Mouse (Mus musculus) liver, embryonic 14.5 days (tissue): Measurements from ENCODE around the gene Pim1. TPM values are rescaled to one million over a fixed set of nuclear protein-coding genes. Genes with fewer than 3 reads are reported as not detected.

ENCODE experiments used
- ATAC-seq: fragments of 200-750 bp; cut with Nextera tagmentation; 2 replicates; pipeline ENCODE4 v1.8.0; 2017; ENCODE audit warnings: moderate number of reproducible peaks, mild to moderate bottlenecking, moderate library complexity; ENCODE audit not compliant: insufficient read depth
- DNase-seq, 3 experiments: peaks; one replicate each; pipeline ENCODE4 v3.0.0-alpha.2; 2012 to 2013; ENCODE audit warnings: low read depth in 3 of 3, low spot score in 3 of 3
- H3K27ac ChIP-seq: fragments of 300-500 bp; sonication (generic); 2 replicates; pipeline ENCODE4 v1.5.1; 2014; ENCODE audit warnings: moderate library complexity, mild to moderate bottlenecking, control low read depth, inconsistent platforms
- H3K27me3 ChIP-seq: fragments of 300-500 bp; sonication (generic); 2 replicates; pipeline ENCODE4 v1.6.1; 2014; ENCODE audit warnings: mild to moderate bottlenecking, low read length, moderate library complexity; ENCODE audit not compliant: control insufficient read depth, insufficient read depth
- H3K36me3 ChIP-seq: fragments of 300-500 bp; sonication (generic); replicated peaks from 2 replicates; pipeline ENCODE4 v1.6.1; 2014; ENCODE audit warnings: low read depth; ENCODE audit not compliant: control insufficient read depth, insufficient read depth
- H3K4me1 ChIP-seq, 2 experiments: fragments of 200-500 bp in 1 of 2; fragments of 300-500 bp in 1 of 2; sonication (generic) in 1 of 2; replicated peaks; 2 replicates each; pipeline ENCODE4 v1.6.1; 2012 to 2014; ENCODE audit warnings: antibody characterized with exemption in 1 of 2, inconsistent platforms in 1 of 2, low read length in 1 of 2; ENCODE audit not compliant: control insufficient read depth in 2 of 2, insufficient read depth in 2 of 2
- H3K4me2 ChIP-seq: fragments of 300-500 bp; sonication (generic); 2 replicates; pipeline ENCODE4 v1.6.1; 2014; ENCODE audit warnings: low read depth, mild to moderate bottlenecking, control low read depth, moderate library complexity
- H3K4me3 ChIP-seq, 2 experiments: fragments of 200-500 bp in 1 of 2; fragments of 300-500 bp in 1 of 2; sonication (generic) in 1 of 2; 2 replicates each; pipeline ENCODE4 v1.5.1; 2012 to 2014; ENCODE audit warnings: low read depth in 2 of 2, low read length in 2 of 2, mild to moderate bottlenecking in 2 of 2, control low read depth in 1 of 2, inconsistent platforms in 1 of 2, moderate library complexity in 1 of 2; ENCODE audit not compliant: insufficient read depth in 1 of 2
- H3K9ac ChIP-seq: fragments of 300-500 bp; sonication (generic); replicated peaks from 2 replicates; pipeline ENCODE4 v1.6.1; 2014; ENCODE audit warnings: mild to moderate bottlenecking, control low read depth, moderate library complexity
- H3K9me3 ChIP-seq: fragments of 300-500 bp; sonication (generic); 2 replicates; pipeline ENCODE4 v1.6.1; 2016; ENCODE audit warnings: low read length, mixed read lengths; ENCODE audit not compliant: control insufficient read depth
- CTCF ChIP-seq: IDR thresholded peaks from 2 replicates; pipeline ENCODE4 v1.5.1; 2016; ENCODE audit warnings: antibody characterized with exemption, low read depth, control low read depth
- EP300 ChIP-seq: IDR thresholded peaks from 2 replicates; pipeline ENCODE4 v1.6.1; 2016; ENCODE audit warnings: antibody characterized with exemption, low read depth
- WGBS: fragments of 180-500 bp; shearing (Covaris S2); extraction: QIAGEN DNeasy Blood & Tissue Kit; methylation state at CpG from one replicate; pipeline ENCODE4 v1.1.7; 2014; ENCODE audit not compliant: insufficient replicate concordance; 5-methylcytosine and 5-hydroxymethylcytosine counted together
- polyA plus RNA-seq, 2 experiments: library from polyadenylated mRNA; depleted of rRNA in 1 of 2; stranded (reverse) in 1 of 2; unstranded in 1 of 2; fragments of >200 nt; fragmentation: Nextera tagmentation in 1 of 2; extraction: Ambion mirVana in 1 of 2; gene quantifications; 2 replicates each; pipeline versions ENCODE4 v1.2.1 to v1.2.3; 2012 to 2014

Gene Pim1
- polyA plus RNA-seq, 2 experiments, result 61.4 to 69.9 TPM

GRCm38 (mm10) chr17:29483282-29483681 lies 7.3 kb upstream of the Pim1 start:
- Histone ChIP-seq H3K4me1 (peaks cover 30 to 48% of the 10 kb centered on the region in 2 experiments), H3K27me3 (no peaks in the 10 kb centered on the region), H3K36me3 (no peaks in the 10 kb centered on the region), H3K4me3 (no peak overlapping the region), H3K9me3 (peaks cover 4% of the 10 kb centered on the region), H3K4me2 (no peak overlapping the region), H3K9ac (no peak overlapping the region), H3K27ac (no peak overlapping the region)
- ATAC-seq (no peak), DNase-seq (no peak)
- TF ChIP-seq CTCF (no peak), EP300 (no peak)
- 98% methylated on average over 2 of the region's 2 CpGs for WGBS

DNA sequence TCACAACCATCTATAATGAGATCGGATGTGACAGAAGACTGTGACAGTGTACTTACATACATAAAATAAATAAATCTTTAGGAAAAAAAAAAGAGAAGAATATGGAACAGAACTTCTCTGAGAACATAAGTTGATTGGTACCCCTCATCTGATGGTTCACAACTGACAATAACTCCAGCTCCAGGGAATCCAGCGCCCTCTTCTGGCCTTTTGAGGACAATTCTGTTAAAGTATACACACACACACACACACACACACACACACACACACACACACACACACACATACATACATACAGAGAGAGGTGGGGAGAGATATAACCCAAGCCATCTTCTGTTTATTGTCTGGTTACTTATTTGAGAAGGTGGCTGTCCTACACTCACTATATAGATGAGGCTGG lies 6.1 kb upstream of the Pim1 start:
- no peak for ATAC-seq
- H3K9ac ChIP-seq, result no peak overlapping the region
- no peak overlapping the region for H3K4me3 ChIP-seq
- H3K4me1 ChIP-seq, result peaks cover 37 to 57% of the 10 kb centered on the region in 2 experiments
- peaks cover 4% of the 10 kb centered on the region for H3K9me3 ChIP-seq
- DNase-seq, result no peak
- no peak overlapping the region for H3K27ac ChIP-seq
- TF ChIP-seq CTCF (0 out of 2 replicates have a peak, but pooled peaks have one; percentile 25), EP300 (no peak)
- H3K27me3 ChIP-seq, result no peaks in the 10 kb centered on the region
- no peaks in the 10 kb centered on the region for H3K36me3 ChIP-seq
- no peak overlapping the region for H3K4me2 ChIP-seq
- 85% methylated on average over 2 of the region's 2 CpGs for WGBS

DNA sequence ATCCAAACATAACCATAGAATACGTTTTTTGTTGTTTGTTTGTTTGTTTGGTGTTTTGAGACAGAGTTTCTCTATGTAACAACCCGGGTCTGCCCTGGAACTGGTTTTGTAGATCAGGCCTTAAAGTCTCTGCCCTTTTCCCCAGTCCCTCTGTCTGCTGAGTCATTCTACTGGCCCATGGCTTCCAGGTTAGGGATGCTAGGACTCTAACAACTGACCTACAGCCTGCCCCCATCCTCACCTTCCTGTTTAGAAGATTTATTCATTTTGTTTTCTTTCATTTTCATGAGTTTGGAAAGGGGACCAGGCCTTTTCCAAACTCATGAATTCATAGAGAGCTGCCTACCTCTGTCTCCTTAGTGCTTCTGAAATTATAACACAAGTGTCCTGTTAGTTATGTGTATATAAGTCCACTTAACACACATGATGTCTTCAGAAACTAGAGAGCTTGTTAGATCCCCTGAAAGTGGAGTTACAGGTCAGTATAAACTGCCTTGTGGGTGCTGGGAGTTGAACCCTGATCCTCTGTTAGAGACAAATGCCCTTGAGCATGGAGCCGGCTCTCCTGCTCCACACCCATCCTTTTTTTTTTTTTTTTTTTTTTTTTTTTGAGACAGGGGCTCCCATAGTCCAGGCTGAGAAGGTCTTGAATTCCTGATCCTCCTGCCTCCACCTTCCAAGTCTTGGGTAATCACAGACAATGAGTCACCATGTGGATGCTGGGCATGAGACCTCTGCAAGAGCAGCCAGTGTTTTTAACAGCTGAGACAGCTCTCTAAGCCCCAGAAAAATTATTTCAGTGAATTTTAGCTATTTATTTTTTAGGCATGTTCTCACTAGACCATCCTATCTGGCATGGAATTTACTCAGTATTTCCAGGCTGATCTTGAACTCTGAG lies 5.0 kb upstream of the Pim1 start:
- DNase-seq (no peak), ATAC-seq (no peak)
- peaks cover 28 to 47% of the 10 kb centered on the region in 2 experiments for H3K4me1 ChIP-seq
- no peak for TF ChIP-seq EP300
- TF ChIP-seq CTCF, result no peak
- no peak overlapping the region for H3K4me2 ChIP-seq
- H3K36me3 ChIP-seq, result no peaks in the 10 kb centered on the region
- H3K4me3 ChIP-seq, result no peak overlapping the region
- H3K27me3 ChIP-seq, result no peaks in the 10 kb centered on the region
- H3K9me3 ChIP-seq, result peaks cover 4% of the 10 kb centered on the region
- peak overlapping the region; percentile 16; the same call in 1 of the 2 replicates for H3K9ac ChIP-seq
- peak overlapping the region; percentile 16 for H3K27ac ChIP-seq
- WGBS, result 62% methylated on average over 3 of the region's 3 CpGs

GRCm38 (mm10) chr17:29488257-29488977 lies 2.1 kb upstream of the Pim1 start:
- no peak for ATAC-seq
- Histone ChIP-seq H3K9me3 (no peaks in the 10 kb centered on the region), H3K27ac (peak overlapping the region; percentile 88), H3K4me2 (peak overlapping the region; percentile 68), H3K36me3 (peaks cover 22% of the 10 kb centered on the region), H3K27me3 (no peaks in the 10 kb centered on the region), H3K9ac (peak overlapping the region; percentile 89), H3K4me3 (peak overlapping the region in 1 of 2 experiments; percentile 78; a peak in 2 of 4 replicates), H3K4me1 (peaks cover 28 to 39% of the 10 kb centered on the region in 2 experiments)
- 79% methylated on average over 8 of the region's 8 CpGs for WGBS
- TF ChIP-seq EP300 (no peak), CTCF (no peak)
- no peak for DNase-seq
